Mouse (Mus musculus) adrenal gland, adult 2 months (tissue): ENCODE results near the gene AC192777.2. TPM values are rescaled to one million over a fixed set of nuclear protein-coding genes. Genes with fewer than 3 reads are reported as not detected.
"Not testable (repeated sequence)": the region's sequence is repeated elsewhere in the genome, so short reads cannot be mapped to it uniquely, and the experiment has no call there.

ENCODE experiments used
- DNase-seq: peaks from one replicate; pipeline ENCODE4 v3.0.0; 2021
- long read RNA-seq: library from polyadenylated mRNA; stranded (forward); transcript quantifications from one replicate; pipeline ENCODE4 v2.0.0, GENCODE M21; 2021
- microRNA-seq, 2 experiments: library from miRNA; unstranded; fragments of <30 nt; microRNA quantifications; one replicate each; pipeline ENCODE4 v1.2.0; 2021
- polyA plus RNA-seq: library from polyadenylated mRNA; depleted of rRNA; stranded (reverse); fragments of >200 nt; gene quantifications from 2 replicates; pipeline ENCODE4 v1.2.3, GENCODE M21; 2012; rRNA removed
- total RNA-seq, 2 experiments: library from RNA; stranded (reverse); gene quantifications; 2 replicates each; pipeline ENCODE4 v1.2.3; 2021

AC192777.2 gene
- total RNA-seq: not detected
- polyA plus RNA-seq: not detected in 2 replicates
- long read RNA-seq: 0 reads

- not testable (repeated sequence) for DNase-seq
Measured at GRCm38 (mm10) chr17:40095150-40095549, at the start of gene AC192777.2. TSS of gene AC192777.2 (plus strand) at chr17:40095450.

- not testable (repeated sequence) for DNase-seq
Measured at GRCm38 (mm10) chr17:40116172-40116571, 20.9 kb downstream of the AC192777.2 start.

DNA sequence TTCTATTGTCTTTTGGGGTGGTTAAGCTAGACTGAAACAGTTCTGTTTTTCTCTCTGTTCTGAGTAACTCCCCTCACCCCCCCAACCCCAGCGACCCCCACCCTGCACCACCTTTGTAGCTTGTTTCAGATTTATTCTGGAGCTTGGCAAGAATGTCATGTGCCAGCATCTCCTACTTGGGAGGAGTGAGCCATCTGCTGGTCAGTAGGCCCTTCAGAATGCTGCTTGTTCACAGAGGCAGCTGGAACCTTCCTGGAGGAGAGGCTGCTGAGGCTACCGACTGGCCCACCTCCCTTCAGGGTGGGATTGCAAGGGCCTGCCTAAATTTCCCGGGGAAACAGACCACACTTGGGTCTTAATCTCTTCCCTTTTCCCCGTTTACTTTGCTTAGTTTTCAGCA is 21.6 kb downstream of the AC192777.2 start:
- DNase-seq: not testable (repeated sequence)

Small RNA genes within 50 kb of the gene (microRNA-seq; reads per million reads assigned to microRNA genes)
- gene Gm26376: 0 reads per million in 2 experiments

Other genes with a start within 250 kb of the AC192777.2 start
- gene Esp38, start 144.9 kb upstream of the AC192777.2 start, total RNA-seq: not detected
- not detected in 2 replicates for gene Esp38, start 144.9 kb upstream of the AC192777.2 start, polyA plus RNA-seq
- not detected for gene Pgk2, start 113.2 kb downstream of the AC192777.2 start, total RNA-seq
- not detected in 2 replicates for gene Pgk2, start 113.2 kb downstream of the AC192777.2 start, polyA plus RNA-seq
- gene Crisp3, start 146.8 kb downstream of the AC192777.2 start, total RNA-seq: not detected
- not detected in 2 replicates for gene Crisp3, start 146.8 kb downstream of the AC192777.2 start, polyA plus RNA-seq
- not detected for gene Crisp1, start 223.8 kb downstream of the AC192777.2 start, total RNA-seq
- not detected in 2 replicates for gene Crisp1, start 223.8 kb downstream of the AC192777.2 start, polyA plus RNA-seq